Mouse (Mus musculus): Measurements from ENCODE around the gene Pard3b. TPM values are rescaled to one million over a fixed set of nuclear protein-coding genes. Genes with fewer than 3 reads are reported as not detected.
A peak's percentile ranks its signal among the peaks of the same experiment; 100 is the strongest.

Gene Pard3b
- total RNA-seq (2021), result 10 to 100 TPM; 13.8 to 13.9 TPM
- 2.2 and 3.3 TPM in 2 replicates for polyA plus RNA-seq (2012; rRNA removed)
- long read RNA-seq, partial matches to known transcripts, result 0 of 3 reads
- long read RNA-seq, other reads (novel, unspliced or antisense), result 3 of 3 reads

DNA sequence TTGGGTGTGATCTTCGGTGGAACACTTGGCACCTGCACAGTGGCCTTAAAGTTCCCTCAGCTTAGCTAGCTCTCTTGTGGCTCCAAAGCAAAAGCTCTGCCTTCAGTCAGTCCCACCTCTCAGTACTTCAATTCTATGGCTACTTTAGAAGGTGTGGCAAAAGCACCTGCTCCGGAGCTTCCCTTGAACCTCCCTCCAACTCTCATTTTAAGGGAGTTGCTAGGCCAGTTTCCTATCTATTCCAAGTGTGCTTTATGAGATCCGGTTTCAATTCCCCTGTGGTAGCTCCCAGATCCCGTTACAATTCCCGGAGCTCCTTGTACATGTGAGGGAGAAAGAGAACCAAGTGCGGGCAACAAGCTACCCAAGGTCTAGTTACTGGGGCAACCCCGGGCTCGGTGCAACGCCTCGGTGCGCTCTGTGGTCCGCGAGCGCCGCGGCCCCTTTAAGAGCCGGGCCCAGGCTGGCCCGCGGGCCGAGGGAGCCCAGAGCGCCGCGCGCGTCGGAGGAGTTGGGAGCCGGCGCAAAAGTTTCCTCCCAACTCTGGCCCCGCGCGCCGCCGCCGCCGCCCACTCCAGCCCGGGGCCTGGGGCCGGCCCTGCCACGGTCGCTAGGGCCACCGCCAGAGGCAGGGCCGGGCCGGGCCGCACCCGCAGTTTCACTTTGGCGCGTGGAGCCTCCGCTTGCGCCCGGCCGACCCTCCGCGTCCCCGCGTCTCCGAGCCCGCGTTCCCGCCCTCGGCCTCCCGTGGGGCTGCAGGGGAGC is at the start of gene Pard3b:
Gene Pard3b (plus strand): TSS at position 478 of the 765 bp plus-strand sequence.
- peak within 1 kb of the TSS; percentile 96 for H3K9ac ChIP-seq (ENCODE audit: low read depth, low read length)
- peak within 1 kb of the TSS; percentile 94 for H3K4me3 ChIP-seq
- under 1% methylated on average over 60 of the region's 60 CpGs for WGBS
- no peak; the same call in 1 of the 2 replicates for TF ChIP-seq CTCF (IDR thresholded peaks at IDR 0.05)
- TF ChIP-seq POLR2A (IDR thresholded peaks at IDR 0.05; ENCODE audit: insufficient read depth, low read depth, low read length), result no peak
- TF ChIP-seq EP300 (IDR thresholded peaks at IDR 0.05; ENCODE audit: insufficient read depth, low read depth, low read length), result no peak
- intact Hi-C loops (cut with DNase I), result loop anchor here (5.0 to 10.0 kb wide), 3 partner anchors 261 to 494 kb away; no protein-coding TSS in a partner anchor
- peaks cover 4% of the 10 kb centered on the region; the same call in 1 of the 2 replicates for H3K79me2 ChIP-seq (replicated peaks; ENCODE audit: control insufficient read depth, insufficient read depth, low read length)
- peak; percentile 86 to 87 for DNase-seq
- no peaks in the 10 kb centered on the region for H3K36me3 ChIP-seq (ENCODE audit: control insufficient read depth, insufficient read depth, low read length)
- H3K27ac ChIP-seq, result peak within 1 kb of the TSS; percentile 82
- H3K27me3 ChIP-seq (ENCODE audit: control insufficient read depth, insufficient read depth, low read length), result no peaks in the 10 kb centered on the region
- peaks cover 7% of the 10 kb centered on the region for H3K4me1 ChIP-seq (ENCODE audit: control insufficient read depth, insufficient read depth, low read length)

DNA sequence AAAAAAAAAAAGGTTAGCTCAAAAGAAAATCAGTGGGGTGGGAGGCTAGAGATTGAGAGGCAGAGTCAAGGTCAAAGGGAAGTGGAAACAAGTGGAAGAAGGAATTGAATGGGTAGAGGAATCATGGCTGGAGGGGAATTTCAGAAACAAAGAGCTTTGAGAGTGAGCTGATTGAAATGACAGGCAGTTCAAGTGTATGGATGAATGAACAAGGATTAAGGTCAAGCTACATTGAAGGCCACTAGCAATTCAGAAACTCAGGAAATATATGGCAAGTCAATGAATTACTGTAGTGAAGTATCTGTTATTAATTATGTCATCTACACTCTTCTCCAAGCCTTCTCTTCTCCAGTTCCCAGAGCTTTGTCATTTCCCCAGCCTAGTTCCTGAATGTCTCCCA is 22.4 kb upstream of the Pard3b start:
- no peak overlapping the region for H3K4me3 ChIP-seq

DNA sequence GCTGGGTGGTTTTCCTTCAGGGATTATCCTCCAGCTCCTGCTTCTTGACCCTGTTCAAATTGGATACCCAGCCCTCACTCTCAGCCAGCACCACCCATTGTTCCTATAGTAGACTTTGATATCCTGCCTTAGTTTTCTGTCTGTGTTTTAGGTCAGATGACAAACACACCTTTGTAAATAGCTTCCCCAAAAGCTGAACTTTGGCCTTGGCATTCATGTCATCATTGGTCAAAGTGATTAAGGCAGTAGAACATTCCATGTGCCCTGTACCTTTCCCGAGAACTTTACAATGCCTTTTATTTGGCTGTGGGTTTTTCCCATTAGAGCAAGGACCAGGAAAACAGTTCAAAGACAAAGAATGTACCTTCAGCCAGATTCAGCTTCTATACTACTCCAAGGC is 18.0 kb upstream of the Pard3b start:
- H3K9ac ChIP-seq (ENCODE audit: low read depth, low read length), result no peak overlapping the region
- no peaks in the 10 kb centered on the region for H3K36me3 ChIP-seq (ENCODE audit: control insufficient read depth, insufficient read depth, low read length)
- H3K27ac ChIP-seq, result no peak overlapping the region
- intact Hi-C loops (cut with DNase I), result no loop called here
- WGBS, result 77% methylated on average over 1 of the region's 1 CpGs
- no peak overlapping the region for H3K4me3 ChIP-seq
- H3K4me1 ChIP-seq (ENCODE audit: control insufficient read depth, insufficient read depth, low read length), result no peaks in the 10 kb centered on the region
- no peak for TF ChIP-seq EP300 (IDR thresholded peaks at IDR 0.05; ENCODE audit: insufficient read depth, low read depth, low read length)
- TF ChIP-seq CTCF (IDR thresholded peaks at IDR 0.05), result no peak
- no peak for TF ChIP-seq POLR2A (IDR thresholded peaks at IDR 0.05; ENCODE audit: insufficient read depth, low read depth, low read length)
- no peak for DNase-seq
- no peaks in the 10 kb centered on the region for H3K27me3 ChIP-seq (ENCODE audit: control insufficient read depth, insufficient read depth, low read length)
- H3K79me2 ChIP-seq (replicated peaks; ENCODE audit: control insufficient read depth, insufficient read depth, low read length), result no peaks in the 10 kb centered on the region

More for the DNA sequence above, 22.4 kb upstream of the Pard3b start:
- no peak overlapping the region for H3K9ac ChIP-seq (ENCODE audit: low read depth, low read length)
- no peaks in the 10 kb centered on the region for H3K36me3 ChIP-seq (ENCODE audit: control insufficient read depth, insufficient read depth, low read length)
- H3K79me2 ChIP-seq (replicated peaks; ENCODE audit: control insufficient read depth, insufficient read depth, low read length), result no peaks in the 10 kb centered on the region
- no peak overlapping the region for H3K27ac ChIP-seq
- no peaks in the 10 kb centered on the region for H3K27me3 ChIP-seq (ENCODE audit: control insufficient read depth, insufficient read depth, low read length)
- intact Hi-C loops (cut with DNase I), result no loop called here
- DNase-seq, result no peak
- TF ChIP-seq POLR2A (IDR thresholded peaks at IDR 0.05; ENCODE audit: insufficient read depth, low read depth, low read length) (no peak), EP300 (IDR thresholded peaks at IDR 0.05; ENCODE audit: insufficient read depth, low read depth, low read length) (no peak), CTCF (IDR thresholded peaks at IDR 0.05) (no peak)
- no peaks in the 10 kb centered on the region for H3K4me1 ChIP-seq (ENCODE audit: control insufficient read depth, insufficient read depth, low read length)

DNA sequence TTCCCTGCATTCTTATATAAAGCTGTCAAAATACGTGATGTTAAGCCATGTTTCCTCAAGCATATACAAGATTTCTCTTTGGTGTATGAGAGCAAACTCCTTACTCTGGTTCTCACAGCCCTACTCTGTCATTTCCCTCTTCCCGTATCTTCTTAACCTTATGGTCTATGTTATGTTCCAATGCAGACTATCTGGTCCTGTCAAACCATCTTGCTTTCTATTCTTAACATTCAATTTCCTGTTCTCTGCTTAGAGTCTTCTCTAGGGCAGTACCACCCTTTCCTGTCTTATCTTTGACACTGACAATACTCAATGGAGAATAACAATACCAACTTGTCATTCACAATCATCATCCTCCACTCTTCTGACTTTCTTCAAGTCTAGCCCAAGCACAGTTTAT is 8.8 kb upstream of the Pard3b start:
- intact Hi-C loops (cut with DNase I), result loop anchor here (10.0 kb wide), 1 partner anchor 485 kb away; no protein-coding TSS in a partner anchor
- no peak overlapping the region for H3K4me3 ChIP-seq
- no peaks in the 10 kb centered on the region for H3K79me2 ChIP-seq (replicated peaks; ENCODE audit: control insufficient read depth, insufficient read depth, low read length)
- H3K4me1 ChIP-seq (ENCODE audit: control insufficient read depth, insufficient read depth, low read length), result no peaks in the 10 kb centered on the region
- no peaks in the 10 kb centered on the region for H3K27me3 ChIP-seq (ENCODE audit: control insufficient read depth, insufficient read depth, low read length)
- H3K9ac ChIP-seq (ENCODE audit: low read depth, low read length), result no peak overlapping the region
- TF ChIP-seq POLR2A (IDR thresholded peaks at IDR 0.05; ENCODE audit: insufficient read depth, low read depth, low read length), result no peak
- no peak for TF ChIP-seq CTCF (IDR thresholded peaks at IDR 0.05)
- TF ChIP-seq EP300 (IDR thresholded peaks at IDR 0.05; ENCODE audit: insufficient read depth, low read depth, low read length), result no peak
- 56% methylated on average over 2 of the region's 2 CpGs for WGBS
- no peaks in the 10 kb centered on the region for H3K36me3 ChIP-seq (ENCODE audit: control insufficient read depth, insufficient read depth, low read length)
- no peak for DNase-seq
- H3K27ac ChIP-seq, result no peak overlapping the region

DNA sequence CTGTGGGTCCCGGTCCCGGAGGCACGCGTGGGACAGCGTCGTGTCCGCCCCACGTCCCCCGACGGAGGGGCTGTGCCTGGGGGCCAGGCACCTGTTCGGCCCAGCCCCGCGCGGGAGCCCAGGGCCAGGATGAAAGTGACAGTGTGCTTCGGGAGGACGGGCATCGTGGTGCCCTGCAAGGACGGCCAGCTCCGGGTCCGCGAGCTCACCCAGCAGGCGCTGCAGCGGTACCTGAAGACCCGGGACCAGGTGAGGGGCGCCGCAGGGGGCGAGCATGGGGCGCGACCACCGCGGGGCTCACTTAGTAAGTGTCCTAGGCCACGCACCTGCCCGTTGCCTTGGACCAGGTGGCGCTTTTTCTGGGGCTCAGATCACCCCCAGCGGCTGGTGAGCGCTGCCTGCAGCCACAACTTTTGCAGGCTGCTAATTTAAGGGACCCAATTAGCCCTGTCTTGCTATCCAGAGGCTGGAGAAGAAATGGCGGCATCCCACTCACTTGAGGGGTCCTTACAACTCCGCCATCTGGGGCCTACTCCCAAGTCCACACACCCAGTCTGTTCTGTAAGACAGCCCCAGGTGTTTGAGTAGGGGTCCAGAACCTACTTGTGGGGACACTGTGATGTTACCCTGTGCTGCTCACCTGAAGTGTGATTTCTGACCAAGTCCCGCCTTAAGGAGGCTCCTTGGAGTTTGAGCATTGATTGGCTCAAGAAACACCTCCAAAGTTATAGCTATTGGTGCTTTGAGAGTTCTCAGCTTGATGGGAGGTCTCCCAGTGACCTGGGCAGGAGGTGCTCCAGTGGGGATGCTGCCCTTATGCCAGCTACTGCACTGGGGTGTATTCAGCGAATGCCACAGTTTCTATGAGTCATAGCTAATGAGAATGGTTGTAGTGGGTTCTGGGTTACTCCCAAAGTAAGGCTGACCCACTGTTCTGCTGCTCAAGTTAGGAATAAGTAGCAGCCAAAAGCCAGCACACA is 780 bp downstream of the Pard3b start:
- Histone ChIP-seq H3K4me3 (peak overlapping the region; percentile 94), H3K4me1 (ENCODE audit: control insufficient read depth, insufficient read depth, low read length) (peaks cover 7% of the 10 kb centered on the region), H3K79me2 (replicated peaks; ENCODE audit: control insufficient read depth, insufficient read depth, low read length) (peaks cover 4% of the 10 kb centered on the region; the same call in 1 of the 2 replicates), H3K27me3 (ENCODE audit: control insufficient read depth, insufficient read depth, low read length) (no peaks in the 10 kb centered on the region), H3K9ac (ENCODE audit: low read depth, low read length) (peak overlapping the region; percentile 96), H3K27ac (peak overlapping the region; percentile 82), H3K36me3 (ENCODE audit: control insufficient read depth, insufficient read depth, low read length) (no peaks in the 10 kb centered on the region)
- intact Hi-C loops (cut with DNase I), result loop anchor here (5.0 to 10.0 kb wide), 4 partner anchors 133 to 495 kb away; no protein-coding TSS in a partner anchor
- DNase-seq, result peak; percentile 33 to 37
- WGBS, result 6% methylated on average over 40 of the region's 40 CpGs
- peak; percentile 8; the same call in 1 of the 2 replicates for TF ChIP-seq CTCF (IDR thresholded peaks at IDR 0.05)
- TF ChIP-seq EP300 (IDR thresholded peaks at IDR 0.05; ENCODE audit: insufficient read depth, low read depth, low read length), result no peak
